Mouse (Mus musculus): ENCODE results near the gene Mpzl1.
A peak's percentile ranks its signal among the peaks of the same experiment; 100 is the strongest.

The Mpzl1 gene

GRCm38 (mm10) chr1:165579332-165579731 lies 55.0 kb downstream of the Mpzl1 start:
- DNase-seq (ENCODE audit: low spot score), result peak; percentile 37

GRCm38 (mm10) chr1:165576459-165577112 lies 57.8 kb downstream of the Mpzl1 start:
- no peak for DNase-seq (ENCODE audit: low spot score)

- DNase-seq (ENCODE audit: low spot score), result no peak
Measured at GRCm38 (mm10) chr1:165576005-165576404, 58.3 kb downstream of the Mpzl1 start.

GRCm38 (mm10) chr1:165567466-165567865 lies 66.9 kb downstream of the Mpzl1 start:
- DNase-seq (ENCODE audit: low spot score), result no peak

GRCm38 (mm10) chr1:165565283-165565682 lies 69.1 kb downstream of the Mpzl1 start:
- DNase-seq (ENCODE audit: low spot score), result no peak

- DNase-seq (ENCODE audit: low spot score), result no peak
Measured at GRCm38 (mm10) chr1:165559073-165559472, 75.3 kb downstream of the Mpzl1 start.

- no peak for DNase-seq (ENCODE audit: low spot score)
Measured at GRCm38 (mm10) chr1:165556711-165557110, 77.6 kb downstream of the Mpzl1 start.
